Mouse (Mus musculus) forebrain, embryonic 12.5 days (tissue): ENCODE measurements around the gene Myo10. TPM values are rescaled to one million over a fixed set of nuclear protein-coding genes. Genes with fewer than 3 reads are reported as not detected.

ENCODE experiments used
- ATAC-seq: fragments of 200-750 bp; cut with Nextera tagmentation; 2 replicates; pipeline ENCODE4 v1.8.0; 2017; ENCODE audit warnings: moderate TSS enrichment; ENCODE audit not compliant: low FRiP score
- H3K27ac ChIP-seq: fragments of 300-500 bp; sonication (generic); 2 replicates; pipeline ENCODE4 v1.5.1; 2016; ENCODE audit warnings: mild to moderate bottlenecking
- H3K27me3 ChIP-seq: fragments of 300-500 bp; sonication (generic); 2 replicates; pipeline ENCODE4 v1.6.1; 2016; ENCODE audit warnings: mild to moderate bottlenecking
- H3K36me3 ChIP-seq: fragments of 300-500 bp; sonication (generic); replicated peaks from 2 replicates; pipeline ENCODE4 v1.6.1; 2016; ENCODE audit warnings: mild to moderate bottlenecking
- H3K4me1 ChIP-seq: fragments of 300-500 bp; sonication (generic); 2 replicates; pipeline ENCODE4 v1.6.1; 2016
- H3K4me2 ChIP-seq: fragments of 300-500 bp; sonication (generic); 2 replicates; pipeline ENCODE4 v1.6.1; 2016; ENCODE audit warnings: mild to moderate bottlenecking, moderate library complexity
- H3K4me3 ChIP-seq: fragments of 300-500 bp; sonication (generic); replicated peaks from 2 replicates; pipeline ENCODE4 v1.5.1; 2016; ENCODE audit warnings: mild to moderate bottlenecking
- H3K9ac ChIP-seq: fragments of 300-500 bp; sonication (generic); 2 replicates; pipeline ENCODE4 v1.6.1; 2016; ENCODE audit warnings: mild to moderate bottlenecking
- H3K9me3 ChIP-seq: fragments of 300-500 bp; sonication (generic); 2 replicates; pipeline ENCODE4 v1.6.1; 2016
- WGBS: fragments of 180-500 bp; shearing (Covaris S2); methylation state at CpG from one replicate; pipeline ENCODE4 v1.1.7; 2016; 5-methylcytosine and 5-hydroxymethylcytosine counted together
- polyA plus RNA-seq: library from polyadenylated mRNA; unstranded; fragments of >200 nt; fragmentation: Nextera tagmentation; extraction: Ambion mirVana; gene quantifications from 2 replicates; pipeline ENCODE4 v1.2.1, GENCODE M21; 2016

The Myo10 gene
- polyA plus RNA-seq, 1 experiment from 2014 or later, result 65.6 TPM

GRCm38 (mm10) chr15:25621351-25622199, 750 bp upstream of the Myo10 start:
- no peaks in the 10 kb centered on the region for H3K36me3 ChIP-seq
- no peak for ATAC-seq
- H3K27me3 ChIP-seq, result peaks cover 42% of the 10 kb centered on the region
- no peak overlapping the region for H3K27ac ChIP-seq
- no peaks in the 10 kb centered on the region for H3K9me3 ChIP-seq
- H3K4me3 ChIP-seq, result peak overlapping the region; percentile 71
- H3K4me1 ChIP-seq, result peaks cover 17% of the 10 kb centered on the region
- 4% methylated on average over 20 of the region's 20 CpGs for WGBS
- no peak overlapping the region; the same call in 1 of the 2 replicates for H3K9ac ChIP-seq
- peak overlapping the region; percentile 97 for H3K4me2 ChIP-seq

- no peak; the same call in 1 of the 2 replicates for ATAC-seq
- peaks cover 42% of the 10 kb centered on the region for H3K27me3 ChIP-seq
- WGBS, result under 1% methylated on average over 60 of the region's 61 CpGs
Observed at GRCm38 (mm10) chr15:25622867-25623471, 644 bp downstream of the Myo10 start.

GRCm38 (mm10) chr15:25623556-25624180, 1.3 kb downstream of the Myo10 start:
- Histone ChIP-seq H3K27ac (no peak overlapping the region), H3K9me3 (no peaks in the 10 kb centered on the region), H3K4me2 (peak overlapping the region; percentile 97), H3K4me1 (peaks cover 17% of the 10 kb centered on the region), H3K9ac (peak overlapping the region; percentile 66), H3K36me3 (no peaks in the 10 kb centered on the region), H3K27me3 (peaks cover 42% of the 10 kb centered on the region), H3K4me3 (peak overlapping the region; percentile 71)
- ATAC-seq, result no peak
- 9% methylated on average over 9 of the region's 9 CpGs for WGBS

More at GRCm38 (mm10) chr15:25622867-25623471, 644 bp downstream of the Myo10 start:
- H3K4me2 ChIP-seq, result peak overlapping the region; percentile 97
- peak overlapping the region; percentile 71 for H3K4me3 ChIP-seq
- no peaks in the 10 kb centered on the region for H3K36me3 ChIP-seq
- H3K9me3 ChIP-seq, result no peaks in the 10 kb centered on the region
- H3K9ac ChIP-seq, result peak overlapping the region; percentile 66
- peaks cover 17% of the 10 kb centered on the region for H3K4me1 ChIP-seq
- H3K27ac ChIP-seq, result peak overlapping the region; percentile 21

GRCm38 (mm10) chr15:25624263-25624662, 1.9 kb downstream of the Myo10 start:
- no peak overlapping the region for H3K4me2 ChIP-seq
- H3K36me3 ChIP-seq, result no peaks in the 10 kb centered on the region
- no peak overlapping the region for H3K9ac ChIP-seq
- peak overlapping the region; percentile 71; the same call in 1 of the 2 replicates for H3K4me3 ChIP-seq
- WGBS, result 48% methylated on average over 3 of the region's 3 CpGs
- no peak overlapping the region for H3K27ac ChIP-seq
- ATAC-seq, result no peak
- peaks cover 42% of the 10 kb centered on the region for H3K27me3 ChIP-seq
- H3K4me1 ChIP-seq, result peaks cover 17% of the 10 kb centered on the region
- H3K9me3 ChIP-seq, result no peaks in the 10 kb centered on the region

- Histone ChIP-seq H3K4me3 (no peak overlapping the region), H3K27ac (no peak overlapping the region), H3K9me3 (no peaks in the 10 kb centered on the region), H3K27me3 (peaks cover 38% of the 10 kb centered on the region), H3K36me3 (no peaks in the 10 kb centered on the region), H3K4me2 (no peak overlapping the region), H3K9ac (no peak overlapping the region), H3K4me1 (peaks cover 17% of the 10 kb centered on the region)
- WGBS, result 71% methylated on average over 4 of the region's 4 CpGs
- ATAC-seq, result no peak
Observed at GRCm38 (mm10) chr15:25625471-25625870, 3.1 kb downstream of the Myo10 start.

GRCm38 (mm10) chr15:25627012-25627411, 4.7 kb downstream of the Myo10 start:
- Histone ChIP-seq H3K36me3 (no peaks in the 10 kb centered on the region), H3K27ac (no peak overlapping the region), H3K4me1 (peaks cover 11% of the 10 kb centered on the region), H3K9me3 (no peaks in the 10 kb centered on the region), H3K9ac (no peak overlapping the region), H3K27me3 (peaks cover 24% of the 10 kb centered on the region), H3K4me2 (no peak overlapping the region), H3K4me3 (no peak overlapping the region)
- no peak for ATAC-seq
- WGBS, result 85% methylated on average over 7 of the region's 7 CpGs

GRCm38 (mm10) chr15:25628251-25628650, 5.9 kb downstream of the Myo10 start:
- H3K4me2 ChIP-seq, result no peak overlapping the region
- no peak for ATAC-seq
- peaks cover 11% of the 10 kb centered on the region for H3K4me1 ChIP-seq
- H3K27ac ChIP-seq, result no peak overlapping the region
- WGBS, result 98% methylated on average over 2 of the region's 2 CpGs
- no peaks in the 10 kb centered on the region for H3K36me3 ChIP-seq
- H3K27me3 ChIP-seq, result peaks cover 19% of the 10 kb centered on the region
- H3K4me3 ChIP-seq, result no peak overlapping the region
- H3K9ac ChIP-seq, result no peak overlapping the region
- H3K9me3 ChIP-seq, result no peaks in the 10 kb centered on the region

- Histone ChIP-seq H3K27me3 (no peaks in the 10 kb centered on the region), H3K4me2 (no peak overlapping the region), H3K4me3 (no peak overlapping the region), H3K36me3 (no peaks in the 10 kb centered on the region), H3K27ac (no peak overlapping the region), H3K4me1 (0 out of 2 replicates have a peak, but pooled peaks cover 2% of the 10 kb centered on the region), H3K9me3 (no peaks in the 10 kb centered on the region), H3K9ac (no peak overlapping the region)
- WGBS, result 79% methylated on average over 9 of the region's 9 CpGs
- ATAC-seq, result no peak
Observed at GRCm38 (mm10) chr15:25630716-25631115, 8.4 kb downstream of the Myo10 start.

- no peak overlapping the region for H3K27ac ChIP-seq
- H3K4me2 ChIP-seq, result no peak overlapping the region
- no peak overlapping the region for H3K9ac ChIP-seq
- no peaks in the 10 kb centered on the region for H3K9me3 ChIP-seq
- no peaks in the 10 kb centered on the region for H3K27me3 ChIP-seq
- ATAC-seq, result no peak
- no peak overlapping the region for H3K4me3 ChIP-seq
- H3K36me3 ChIP-seq, result no peaks in the 10 kb centered on the region
- WGBS, result 89% methylated on average over 6 of the region's 6 CpGs
- H3K4me1 ChIP-seq, result 0 out of 2 replicates have a peak, but pooled peaks cover 2% of the 10 kb centered on the region
Observed at GRCm38 (mm10) chr15:25631332-25631731, 9.0 kb downstream of the Myo10 start.

GRCm38 (mm10) chr15:25632902-25633301, 10.6 kb downstream of the Myo10 start:
- WGBS, result 89% methylated on average over 11 of the region's 11 CpGs
- Histone ChIP-seq H3K36me3 (no peaks in the 10 kb centered on the region), H3K4me1 (no peaks in the 10 kb centered on the region), H3K4me2 (no peak overlapping the region), H3K4me3 (no peak overlapping the region), H3K27ac (no peak overlapping the region), H3K9ac (no peak overlapping the region), H3K9me3 (no peaks in the 10 kb centered on the region), H3K27me3 (no peaks in the 10 kb centered on the region)
- ATAC-seq, result no peak

- H3K9ac ChIP-seq, result no peak overlapping the region
- no peak for ATAC-seq
- no peak overlapping the region for H3K4me2 ChIP-seq
- no peaks in the 10 kb centered on the region for H3K27me3 ChIP-seq
- no peaks in the 10 kb centered on the region for H3K4me1 ChIP-seq
- no peaks in the 10 kb centered on the region for H3K36me3 ChIP-seq
- H3K4me3 ChIP-seq, result no peak overlapping the region
- no peak overlapping the region for H3K27ac ChIP-seq
- H3K9me3 ChIP-seq, result no peaks in the 10 kb centered on the region
- 87% methylated on average over 13 of the region's 13 CpGs for WGBS
Observed at GRCm38 (mm10) chr15:25633674-25634340, 11.5 kb downstream of the Myo10 start.

GRCm38 (mm10) chr15:25637727-25638126, 15.4 kb downstream of the Myo10 start:
- H3K27me3 ChIP-seq, result peaks cover 24% of the 10 kb centered on the region
- no peaks in the 10 kb centered on the region for H3K36me3 ChIP-seq
- no peak overlapping the region for H3K9ac ChIP-seq
- no peak for ATAC-seq
- 87% methylated on average over 9 of the region's 9 CpGs for WGBS
- H3K4me3 ChIP-seq, result no peak overlapping the region
- peaks cover 14% of the 10 kb centered on the region for H3K4me1 ChIP-seq
- no peak overlapping the region for H3K4me2 ChIP-seq
- no peaks in the 10 kb centered on the region for H3K9me3 ChIP-seq
- H3K27ac ChIP-seq, result no peak overlapping the region
